Mouse (Mus musculus): ENCODE results near the gene Sox15.

DNA sequence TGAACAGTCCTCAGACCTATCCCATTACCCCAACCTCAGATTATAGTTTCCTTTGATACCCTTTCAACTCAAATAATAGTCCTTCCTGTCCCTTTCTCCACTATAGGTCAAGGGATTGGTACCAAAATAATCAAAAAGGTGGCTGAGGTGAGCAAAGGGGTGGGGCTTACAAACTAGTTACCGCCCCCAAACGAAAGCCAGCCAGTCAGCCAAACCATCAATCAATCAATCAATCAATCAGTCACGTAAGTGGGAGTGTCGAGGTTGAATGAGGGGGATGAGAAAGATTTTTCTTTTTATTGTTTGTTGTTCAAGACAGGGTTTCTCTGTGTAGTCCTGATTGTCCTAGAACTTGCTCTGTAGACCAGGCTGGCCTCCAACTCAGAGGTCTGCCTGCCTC lies 32.1 kb upstream of the Sox15 start:
- TF ChIP-seq POLR2A (IDR thresholded peaks at IDR 0.05; ENCODE audit: control insufficient read depth, extremely low read depth, insufficient read depth, low read length, poor library complexity) (no peak), CTCF (IDR thresholded peaks at IDR 0.05; ENCODE audit: borderline replicate concordance, control insufficient read depth, extremely low read depth, insufficient read depth, low read length, poor library complexity) (no peak)
